Mouse (Mus musculus) liver, embryonic 15.5 days (tissue): ENCODE data around the gene Inpp1. TPM values are rescaled to one million over a fixed set of nuclear protein-coding genes. Genes with fewer than 3 reads are reported as not detected.

Experiments used
- ATAC-seq: fragments of 200-750 bp; cut with Nextera tagmentation; 2 replicates; pipeline ENCODE4 v1.8.0; 2017; ENCODE audit warnings: moderate number of reproducible peaks, mild to moderate bottlenecking, moderate library complexity; ENCODE audit not compliant: insufficient read depth
- H3K27ac ChIP-seq: fragments of 300-500 bp; sonication (generic); replicated peaks from 2 replicates; pipeline ENCODE4 v1.5.1; 2015; ENCODE audit warnings: mild to moderate bottlenecking, inconsistent platforms
- H3K27me3 ChIP-seq: fragments of 300-500 bp; sonication (generic); 2 replicates; pipeline ENCODE4 v1.6.1; 2015; ENCODE audit warnings: mild to moderate bottlenecking, inconsistent platforms
- H3K36me3 ChIP-seq: fragments of 300-500 bp; sonication (generic); replicated peaks from 2 replicates; pipeline ENCODE4 v1.6.1; 2015; ENCODE audit warnings: moderate library complexity, mild to moderate bottlenecking, inconsistent platforms
- H3K4me1 ChIP-seq: fragments of 300-500 bp; sonication (generic); replicated peaks from 2 replicates; pipeline ENCODE4 v1.6.1; 2015; ENCODE audit warnings: inconsistent platforms
- H3K4me2 ChIP-seq: fragments of 300-500 bp; sonication (generic); 2 replicates; pipeline ENCODE4 v1.6.1; 2015; ENCODE audit warnings: moderate library complexity, mild to moderate bottlenecking, inconsistent platforms
- H3K4me3 ChIP-seq: fragments of 300-500 bp; sonication (generic); replicated peaks from 2 replicates; pipeline ENCODE4 v1.5.1; 2015; ENCODE audit warnings: mild to moderate bottlenecking, inconsistent platforms
- H3K9ac ChIP-seq: fragments of 300-500 bp; sonication (generic); 2 replicates; pipeline ENCODE4 v1.6.1; 2015; ENCODE audit warnings: moderate library complexity, mild to moderate bottlenecking, inconsistent platforms
- H3K9me3 ChIP-seq: fragments of 300-500 bp; sonication (generic); replicated peaks from 2 replicates; pipeline ENCODE4 v1.6.1; 2016; ENCODE audit warnings: inconsistent platforms
- WGBS: fragments of 180-500 bp; shearing (Covaris S2); methylation state at CpG from one replicate; pipeline ENCODE4 v1.1.7; 2015; ENCODE audit warnings: mixed read lengths; ENCODE audit not compliant: insufficient replicate concordance; 5-methylcytosine and 5-hydroxymethylcytosine counted together
- polyA plus RNA-seq: library from polyadenylated mRNA; unstranded; fragments of >200 nt; fragmentation: Nextera tagmentation; extraction: Ambion mirVana; gene quantifications from 2 replicates; pipeline ENCODE4 v1.2.1, GENCODE M21; 2015

Inpp1 gene
- polyA plus RNA-seq, 1 experiment from 2014 or later, result 5.8 TPM

- Histone ChIP-seq H3K4me1 (no peaks in the 10 kb centered on the region), H3K9me3 (no peaks in the 10 kb centered on the region), H3K4me3 (no peak overlapping the region), H3K9ac (no peak overlapping the region), H3K27me3 (no peaks in the 10 kb centered on the region), H3K4me2 (no peak overlapping the region), H3K36me3 (no peaks in the 10 kb centered on the region), H3K27ac (no peak overlapping the region)
- 66% methylated on average over 5 of the region's 5 CpGs for WGBS
- ATAC-seq, result no peak
These were observed 74.9 kb downstream of the Inpp1 start for GRCm38 (mm10) chr1:52742567-52742966.

Other genes with a start within 250 kb of the Inpp1 start
- gene Nemp2, start 187.0 kb downstream of the Inpp1 start, polyA plus RNA-seq, result 1.3 and 1.4 TPM in 2 replicates
- gene Mfsd6, start 90.2 kb downstream of the Inpp1 start, polyA plus RNA-seq, result 0.51 and 0.67 TPM in 2 replicates
- gene Hibch, start 27.2 kb upstream of the Inpp1 start, polyA plus RNA-seq, result 13.8 and 15.9 TPM in 2 replicates
- gene 1700019D03Rik, start 202.5 kb upstream of the Inpp1 start, polyA plus RNA-seq, result 8.7 and 10.2 TPM in 2 replicates
- 0.06 and 0.14 TPM in 2 replicates for gene Mstn, start 244.0 kb upstream of the Inpp1 start, polyA plus RNA-seq